Mouse (Mus musculus) ovary, postnatal 14 days (tissue): ENCODE results near the gene Mterf1b.

Experiments used
- DNase-seq: peaks from one replicate; pipeline ENCODE4 v3.0.0; 2022; ENCODE audit warnings: low spot score

The Mterf1b gene

DNA sequence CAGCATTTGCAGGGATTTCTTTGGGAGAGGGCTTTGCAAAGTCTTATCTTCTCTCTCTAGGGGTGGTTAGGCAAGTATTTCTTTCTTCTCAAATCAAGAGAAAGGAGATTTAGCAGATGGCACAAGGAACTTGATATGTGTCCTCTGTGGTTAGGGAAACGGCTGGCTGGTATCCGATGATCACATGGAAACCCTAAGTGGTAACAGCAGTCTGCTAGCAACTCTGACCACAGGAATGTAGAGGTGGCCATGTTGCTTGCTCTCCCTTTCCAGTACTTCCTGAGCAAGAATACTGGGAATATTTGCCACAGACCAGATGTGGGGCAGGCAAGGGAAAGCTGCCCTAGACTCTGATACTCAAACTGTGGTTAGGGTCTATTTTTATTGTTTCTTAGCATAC lies 53.9 kb downstream of the Mterf1b start:
- DNase-seq, result no peak
